Mouse (Mus musculus) CH12.LX (cell line): ENCODE results near the gene Rhobtb1. TPM values are rescaled to one million over a fixed set of nuclear protein-coding genes. Genes with fewer than 3 reads are reported as not detected.

Experiments used
- DNase-seq: peaks from one replicate; pipeline ENCODE4 v3.0.0-alpha.2; 2013; ENCODE audit errors: extremely low read depth
- H3K27ac ChIP-seq: 2 replicates; pipeline ENCODE4 v1.5.1; 2012; ENCODE audit warnings: low read depth, mild to moderate bottlenecking, control low read depth, moderate library complexity; ENCODE audit not compliant: insufficient read depth
- H3K27me3 ChIP-seq: replicated peaks from 2 replicates; pipeline ENCODE3; 2012; ENCODE audit warnings: inconsistent platforms
- H3K36me3 ChIP-seq, 2 experiments: replicated peaks in 1 of 2; 2 replicates each; pipeline versions ENCODE3 to v1.6.1; 2012; ENCODE audit warnings: inconsistent platforms in 1 of 2, low read length in 1 of 2, mild to moderate bottlenecking in 1 of 2, mixed read lengths in 1 of 2, moderate library complexity in 1 of 2; ENCODE audit not compliant: control insufficient read depth in 1 of 2, insufficient read depth in 1 of 2
- H3K4me1 ChIP-seq, 2 experiments: 2 replicates each; pipeline ENCODE4 v1.6.1; 2012; ENCODE audit warnings: inconsistent platforms in 1 of 2, moderate library complexity in 1 of 2; ENCODE audit not compliant: insufficient read depth in 2 of 2, control insufficient read depth in 1 of 2
- H3K4me2 ChIP-seq: 2 replicates; pipeline ENCODE4 v1.6.1; 2012; ENCODE audit warnings: low read depth, mild to moderate bottlenecking, control low read depth; ENCODE audit not compliant: poor library complexity, insufficient read depth, severe bottlenecking
- H3K4me3 ChIP-seq, 3 experiments: fragments of 150-350 bp in 1 of 3; sonication (generic) in 1 of 3; replicated peaks in 1 of 3; 2 replicates each; pipeline versions ENCODE3 to v1.5.1; 2011 to 2012; ENCODE audit warnings: low read depth in 2 of 3, low read length in 2 of 3, mild to moderate bottlenecking in 2 of 3, moderate library complexity in 2 of 3, control low read depth in 1 of 3, improper control_type of control experiment in 1 of 3, inconsistent platforms in 1 of 3, mixed read lengths in 1 of 3; ENCODE audit not compliant: poor library complexity in 1 of 3
- H3K79me2 ChIP-seq: replicated peaks from 2 replicates; pipeline ENCODE4 v1.6.1; 2012; ENCODE audit warnings: mild to moderate bottlenecking, moderate library complexity; ENCODE audit not compliant: control insufficient read depth, poor library complexity, insufficient read depth, severe bottlenecking; ENCODE audit errors: extremely low read depth
- H3K9ac ChIP-seq: 2 replicates; pipeline ENCODE4 v1.6.1; 2012; ENCODE audit warnings: low read depth, mild to moderate bottlenecking, control low read depth, moderate library complexity; ENCODE audit not compliant: insufficient read depth
- H3K9me3 ChIP-seq: replicated peaks from 2 replicates; pipeline ENCODE3; 2012; ENCODE audit warnings: low read length, inconsistent platforms, mixed read lengths
- BHLHE40 ChIP-seq: IDR thresholded peaks from 2 replicates; pipeline ENCODE4 v1.6.1; 2011; ENCODE audit warnings: mild to moderate bottlenecking, low read depth, low read length, improper control_type of control experiment
- CHD1 ChIP-seq: IDR thresholded peaks from 2 replicates; pipeline ENCODE4 v1.6.1; 2012; ENCODE audit warnings: low read depth, low read length, improper control_type of control experiment, inconsistent platforms
- CHD2 ChIP-seq: IDR thresholded peaks from 2 replicates; pipeline ENCODE4 v1.6.1; 2011; ENCODE audit warnings: low read length, improper control_type of control experiment
- E2F4 ChIP-seq: IDR thresholded peaks from 2 replicates; pipeline ENCODE4 v1.6.1; 2011; ENCODE audit warnings: low read depth, low read length, improper control_type of control experiment; ENCODE audit not compliant: insufficient replicate concordance
- ELF1 ChIP-seq: IDR thresholded peaks from 2 replicates; pipeline ENCODE4 v1.6.1; 2014; ENCODE audit warnings: low read depth, mild to moderate bottlenecking, inconsistent platforms, low read length, improper control_type of control experiment
- EP300 ChIP-seq: IDR thresholded peaks from 2 replicates; pipeline ENCODE4 v1.6.1; 2011; ENCODE audit warnings: low read length, improper control_type of control experiment
- ETS1 ChIP-seq: conservative IDR thresholded peaks from 2 replicates; pipeline ENCODE4 v1.6.1; 2012; ENCODE audit warnings: low read depth, mild to moderate bottlenecking, inconsistent platforms, low read length, improper control_type of control experiment, moderate library complexity
- IRF4 ChIP-seq: IDR thresholded peaks from 2 replicates; pipeline ENCODE4 v1.6.1; 2014; ENCODE audit warnings: low read depth, mild to moderate bottlenecking, inconsistent platforms, low read length, improper control_type of control experiment
- JUND ChIP-seq: conservative IDR thresholded peaks from 2 replicates; pipeline ENCODE4 v1.6.1; 2011; ENCODE audit warnings: low read depth, low read length, improper control_type of control experiment
- KAT2A ChIP-seq: IDR thresholded peaks from 2 replicates; pipeline ENCODE4 v1.6.1; 2012; ENCODE audit warnings: low read length, improper control_type of control experiment, inconsistent platforms; ENCODE audit not compliant: insufficient replicate concordance
- MAFK ChIP-seq: IDR thresholded peaks from 2 replicates; pipeline ENCODE4 v1.6.1; 2011; ENCODE audit warnings: low read length, improper control_type of control experiment; ENCODE audit not compliant: insufficient replicate concordance
- MAX ChIP-seq: IDR thresholded peaks from 2 replicates; pipeline ENCODE4 v1.6.1; 2011; ENCODE audit warnings: low read length, improper control_type of control experiment
- MAZ ChIP-seq: IDR thresholded peaks from 2 replicates; pipeline ENCODE4 v1.6.1; 2012; ENCODE audit warnings: low read depth, mild to moderate bottlenecking, inconsistent platforms, low read length, improper control_type of control experiment, moderate library complexity
- MEF2A ChIP-seq: IDR thresholded peaks from 2 replicates; pipeline ENCODE4 v1.6.1; 2014; ENCODE audit warnings: low read depth, mild to moderate bottlenecking, inconsistent platforms, low read length, improper control_type of control experiment, borderline replicate concordance
- MXI1 ChIP-seq: IDR thresholded peaks from 2 replicates; pipeline ENCODE4 v1.6.1; 2011; ENCODE audit warnings: mild to moderate bottlenecking, low read depth, low read length, improper control_type of control experiment
- MYC ChIP-seq: IDR thresholded peaks from 2 replicates; pipeline ENCODE4 v1.6.1; 2011; ENCODE audit warnings: low read depth, mild to moderate bottlenecking, improper control_type of control experiment, low read length
- PAX5 ChIP-seq: IDR thresholded peaks from 2 replicates; pipeline ENCODE4 v1.6.1; 2012; ENCODE audit warnings: low read length, inconsistent platforms, mixed read lengths
- POLR2A ChIP-seq: IDR thresholded peaks from 2 replicates; pipeline ENCODE4 v1.6.1; 2011; ENCODE audit warnings: low read depth, mild to moderate bottlenecking, improper control_type of control experiment, low read length
- RAD21 ChIP-seq: IDR thresholded peaks from 2 replicates; pipeline ENCODE4 v1.6.1; 2011; ENCODE audit warnings: low read depth, mild to moderate bottlenecking, low read length, improper control_type of control experiment, moderate library complexity
- TBP ChIP-seq: conservative IDR thresholded peaks from 2 replicates; pipeline ENCODE4 v1.6.1; 2011; ENCODE audit warnings: low read depth, low read length, improper control_type of control experiment
- UBTF ChIP-seq: IDR thresholded peaks from 2 replicates; pipeline ENCODE4 v1.6.1; 2012; ENCODE audit warnings: low read depth, mild to moderate bottlenecking, inconsistent platforms, low read length, improper control_type of control experiment, moderate library complexity
- ZMIZ1 ChIP-seq: IDR thresholded peaks from 2 replicates; pipeline ENCODE4 v1.6.1; 2012; ENCODE audit warnings: low read depth, mild to moderate bottlenecking, inconsistent platforms, low read length, improper control_type of control experiment
- ZNF384 ChIP-seq: IDR thresholded peaks from 2 replicates; pipeline ENCODE4 v1.6.1; 2012; ENCODE audit warnings: low read depth, low read length, improper control_type of control experiment, inconsistent platforms
- dilution Hi-C: fragments of 300-500 bp; cut with MboI; formaldehyde crosslinking; loops from 2 replicates; pipeline ENCODE4 v1.14.3; 2020; ENCODE audit warnings: low sequenced_read_pairs; ENCODE audit not compliant: extremely low pct_unique_long_range_greater_than_20kb, extremely low pct_ligation_motif_present
- in situ Hi-C: fragments of 300-500 bp; cut with MboI; formaldehyde crosslinking; loops from 3 replicates; pipeline ENCODE4 v1.14.3; 2019; ENCODE audit warnings: low sequenced_read_pairs, low pct_ligation_motif_present, low pct_unique_long_range_greater_than_20kb, mixed read lengths
- polyA plus RNA-seq: library from polyadenylated mRNA; unstranded; fragments of >175 nt; gene quantifications from 2 replicates; pipeline ENCODE4 v1.2.1, GENCODE M21; 2012; ENCODE audit warnings: low read depth; ENCODE audit not compliant: insufficient read length
- total RNA-seq, 2 experiments: library from RNA; depleted of rRNA; stranded (reverse); fragments of 300-350 nt in 1 of 2; fragments of >200 nt in 1 of 2; gene quantifications; 2 replicates each; pipeline ENCODE4 v1.2.3; 2012 to 2014

Rhobtb1 gene
- total and polyA plus RNA-seq, 3 experiments = 3.1 to 12.2 (median 3.4) TPM

- Histone ChIP-seq H3K27ac (no peak overlapping the region), H3K27me3 (peaks cover 6% of the 10 kb centered on the region), H3K36me3 (peaks cover 0 to 10% of the 10 kb centered on the region in 2 experiments), H3K4me1 (peaks cover 12 to 35% of the 10 kb centered on the region in 2 experiments; a peak in 3 of 4 replicates), H3K9ac (no peak overlapping the region), H3K9me3 (peaks cover 6% of the 10 kb centered on the region), H3K4me2 (no peak overlapping the region), H3K4me3 (no peak overlapping the region), H3K79me2 (no peaks in the 10 kb centered on the region)
- in situ Hi-C loops = no loop called here
- DNase-seq = peak; percentile 18
- TF ChIP-seq IRF4 (peak; percentile 60), EP300 (peak; percentile 63; the same call in 1 of the 2 replicates), MEF2A (peak; percentile 30; the same call in 1 of the 2 replicates), ZNF384 (peak; percentile 89), BHLHE40 (peak; percentile 13; the same call in 1 of the 2 replicates), MAX (no peak), ZMIZ1 (no peak), ETS1 (peak; percentile 38; the same call in 1 of the 2 replicates), RAD21 (no peak)
- dilution Hi-C loops = no loop called here
Measured at GRCm38 (mm10) chr10:69217127-69217690, 66.0 kb downstream of the Rhobtb1 start.

- Histone ChIP-seq H3K79me2 (no peaks in the 10 kb centered on the region), H3K9ac (no peak overlapping the region), H3K4me3 (no peak overlapping the region), H3K36me3 (peaks cover 0 to 10% of the 10 kb centered on the region in 2 experiments), H3K27ac (no peak overlapping the region), H3K27me3 (peaks cover 4% of the 10 kb centered on the region), H3K4me1 (peaks cover 12 to 37% of the 10 kb centered on the region in 2 experiments; a peak in 3 of 4 replicates), H3K9me3 (peaks cover 6% of the 10 kb centered on the region), H3K4me2 (no peak overlapping the region)
- DNase-seq = no peak
- in situ Hi-C loops = no loop called here
- TF ChIP-seq KAT2A (no peak), POLR2A (no peak), BHLHE40 (no peak), MAFK (no peak), CHD2 (no peak), E2F4 (no peak), MEF2A (no peak), PAX5 (no peak), MYC (no peak), ZNF384 (no peak), UBTF (no peak), CHD1 (no peak), TBP (no peak), RAD21 (no peak), JUND (no peak), ETS1 (no peak), MAZ (no peak), ELF1 (no peak), MXI1 (no peak)
- dilution Hi-C loops = no loop called here
Measured at GRCm38 (mm10) chr10:69218458-69219288, 67.4 kb downstream of the Rhobtb1 start.
